Mouse (Mus musculus) kidney, embryonic 16.5 days (tissue): ENCODE results near the gene Cfap65. TPM values are rescaled to one million over a fixed set of nuclear protein-coding genes. Genes with fewer than 3 reads are reported as not detected.

Experiments
- ATAC-seq: fragments of 200-750 bp; cut with Nextera tagmentation; 2 replicates; pipeline ENCODE4 v1.8.0; 2017; ENCODE audit warnings: moderate TSS enrichment; ENCODE audit not compliant: low FRiP score, low TSS enrichment
- H3K27ac ChIP-seq: fragments of 300-500 bp; sonication (generic); 2 replicates; pipeline ENCODE4 v1.5.1; 2014; ENCODE audit warnings: low read length
- H3K27me3 ChIP-seq: fragments of 300-500 bp; sonication (generic); 2 replicates; pipeline ENCODE4 v1.6.1; 2014; ENCODE audit warnings: low read length, control low read depth, mixed read lengths; ENCODE audit not compliant: insufficient read depth
- H3K36me3 ChIP-seq: fragments of 300-500 bp; sonication (generic); 2 replicates; pipeline ENCODE4 v1.6.1; 2014; ENCODE audit warnings: low read length, control low read depth, mixed read lengths; ENCODE audit not compliant: insufficient read depth
- H3K4me1 ChIP-seq: fragments of 300-500 bp; sonication (generic); 2 replicates; pipeline ENCODE4 v1.6.1; 2014; ENCODE audit warnings: low read length, control low read depth, mixed read lengths; ENCODE audit not compliant: insufficient read depth
- H3K4me2 ChIP-seq: fragments of 300-500 bp; sonication (generic); replicated peaks from 2 replicates; pipeline ENCODE4 v1.6.1; 2014; ENCODE audit warnings: low read depth, low read length
- H3K4me3 ChIP-seq: fragments of 300-500 bp; sonication (generic); 2 replicates; pipeline ENCODE4 v1.5.1; 2014; ENCODE audit warnings: mild to moderate bottlenecking, low read length
- H3K9ac ChIP-seq: fragments of 300-500 bp; sonication (generic); replicated peaks from 2 replicates; pipeline ENCODE4 v1.6.1; 2014; ENCODE audit warnings: low read length
- H3K9me3 ChIP-seq: fragments of 300-500 bp; sonication (generic); 2 replicates; pipeline ENCODE4 v1.6.1; 2016; ENCODE audit warnings: low read length, control low read depth
- WGBS: fragments of 180-500 bp; shearing (Covaris S2); extraction: QIAGEN DNeasy Blood & Tissue Kit; methylation state at CpG from one replicate; pipeline ENCODE4 v1.1.7; 2014; 5-methylcytosine and 5-hydroxymethylcytosine counted together
- polyA plus RNA-seq: library from polyadenylated mRNA; unstranded; fragments of >200 nt; fragmentation: Nextera tagmentation; extraction: Ambion mirVana; gene quantifications from 2 replicates; pipeline ENCODE4 v1.2.1, GENCODE M21; 2015

The Cfap65 gene
- polyA plus RNA-seq, result 0.09 TPM in 1 of 2 replicates, not detected in the other

- Histone ChIP-seq H3K27me3 (peaks cover 36% of the 10 kb centered on the region), H3K9ac (no peak within 1 kb of the TSS), H3K4me3 (peak within 1 kb of the TSS; percentile 32), H3K4me1 (no peaks in the 10 kb centered on the region), H3K36me3 (no peaks in the 10 kb centered on the region), H3K9me3 (no peaks in the 10 kb centered on the region), H3K27ac (no peak within 1 kb of the TSS), H3K4me2 (peak within 1 kb of the TSS; percentile 49)
- 2% methylated on average over 18 of the region's 18 CpGs for WGBS
- ATAC-seq, result no peak
These were observed at the start of gene Cfap65 for GRCm38 (mm10) chr1:74935402-74935801. Cfap65 (minus strand) TSS chr1:74935599.

- Histone ChIP-seq H3K4me1 (peaks cover 6% of the 10 kb centered on the region; the same call in 1 of the 2 replicates), H3K9me3 (no peaks in the 10 kb centered on the region), H3K27ac (no peak overlapping the region), H3K27me3 (no peaks in the 10 kb centered on the region), H3K4me2 (no peak overlapping the region), H3K36me3 (no peaks in the 10 kb centered on the region), H3K9ac (no peak overlapping the region), H3K4me3 (no peak overlapping the region)
- no peak for ATAC-seq
- WGBS, result 68% methylated on average over 8 of the region's 8 CpGs
These were observed 41.6 kb upstream of the Cfap65 start for GRCm38 (mm10) chr1:74977001-74977400.

GRCm38 (mm10) chr1:74975936-74976335 is 40.5 kb upstream of the Cfap65 start:
- 89% methylated on average over 1 of the region's 1 CpGs for WGBS
- ATAC-seq, result no peak
- no peak overlapping the region for H3K4me2 ChIP-seq
- no peaks in the 10 kb centered on the region for H3K36me3 ChIP-seq
- no peaks in the 10 kb centered on the region for H3K9me3 ChIP-seq
- peaks cover 6% of the 10 kb centered on the region; the same call in 1 of the 2 replicates for H3K4me1 ChIP-seq
- H3K4me3 ChIP-seq, result no peak overlapping the region
- no peak overlapping the region for H3K9ac ChIP-seq
- no peaks in the 10 kb centered on the region for H3K27me3 ChIP-seq
- H3K27ac ChIP-seq, result no peak overlapping the region

- Histone ChIP-seq H3K27me3 (no peaks in the 10 kb centered on the region), H3K4me3 (no peak overlapping the region), H3K4me1 (peaks cover 6% of the 10 kb centered on the region; the same call in 1 of the 2 replicates), H3K27ac (no peak overlapping the region), H3K4me2 (no peak overlapping the region), H3K9ac (no peak overlapping the region), H3K36me3 (no peaks in the 10 kb centered on the region), H3K9me3 (no peaks in the 10 kb centered on the region)
- no peak for ATAC-seq
- WGBS, result 82% methylated on average over 6 of the region's 6 CpGs
These were observed 38.2 kb upstream of the Cfap65 start for GRCm38 (mm10) chr1:74973590-74973989.

GRCm38 (mm10) chr1:74971353-74972050 is 36.1 kb upstream of the Cfap65 start:
- Histone ChIP-seq H3K4me1 (no peaks in the 10 kb centered on the region), H3K27ac (peak overlapping the region; percentile 17), H3K9me3 (no peaks in the 10 kb centered on the region), H3K9ac (no peak overlapping the region), H3K27me3 (no peaks in the 10 kb centered on the region), H3K4me3 (no peak overlapping the region), H3K36me3 (no peaks in the 10 kb centered on the region), H3K4me2 (no peak overlapping the region)
- ATAC-seq, result peak; percentile 89
- WGBS, result 30% methylated on average over 4 of the region's 4 CpGs

GRCm38 (mm10) chr1:74967962-74968580 is 32.7 kb upstream of the Cfap65 start:
- Histone ChIP-seq H3K9ac (no peak overlapping the region), H3K4me2 (no peak overlapping the region), H3K9me3 (no peaks in the 10 kb centered on the region), H3K4me1 (peaks cover 7% of the 10 kb centered on the region), H3K27me3 (no peaks in the 10 kb centered on the region), H3K4me3 (no peak overlapping the region), H3K27ac (peak overlapping the region; percentile 57), H3K36me3 (no peaks in the 10 kb centered on the region)
- no peak for ATAC-seq
- WGBS, result 38% methylated on average over 8 of the region's 8 CpGs

- Histone ChIP-seq H3K9ac (peak overlapping the region; percentile 27), H3K27me3 (0 out of 2 replicates have a peak, but pooled peaks cover 3% of the 10 kb centered on the region), H3K27ac (no peak overlapping the region), H3K9me3 (no peaks in the 10 kb centered on the region), H3K36me3 (no peaks in the 10 kb centered on the region), H3K4me3 (peak overlapping the region; percentile 27), H3K4me1 (peaks cover 7% of the 10 kb centered on the region), H3K4me2 (peak overlapping the region; percentile 51)
- 6% methylated on average over 16 of the region's 16 CpGs for WGBS
- ATAC-seq, result peak; percentile 64; the same call in 1 of the 2 replicates
These were observed 29.3 kb upstream of the Cfap65 start for GRCm38 (mm10) chr1:74964494-74965215.

GRCm38 (mm10) chr1:74962853-74963227 is 27.4 kb upstream of the Cfap65 start:
- ATAC-seq, result no peak

GRCm38 (mm10) chr1:74962126-74962852 is 26.9 kb upstream of the Cfap65 start:
- no peak for ATAC-seq
- Histone ChIP-seq H3K4me2 (no peak overlapping the region), H3K9me3 (no peaks in the 10 kb centered on the region), H3K36me3 (no peaks in the 10 kb centered on the region), H3K9ac (no peak overlapping the region), H3K27me3 (peaks cover 15% of the 10 kb centered on the region; the same call in 1 of the 2 replicates), H3K4me1 (peaks cover 7% of the 10 kb centered on the region), H3K4me3 (no peak overlapping the region), H3K27ac (no peak overlapping the region)
- WGBS, result 62% methylated on average over 5 of the region's 5 CpGs

More at GRCm38 (mm10) chr1:74962853-74963227, 27.4 kb upstream of the Cfap65 start:
- no peak overlapping the region for H3K4me2 ChIP-seq
- no peaks in the 10 kb centered on the region for H3K36me3 ChIP-seq
- peaks cover 9% of the 10 kb centered on the region; the same call in 1 of the 2 replicates for H3K27me3 ChIP-seq
- no peak overlapping the region for H3K4me3 ChIP-seq
- no peaks in the 10 kb centered on the region for H3K9me3 ChIP-seq
- H3K4me1 ChIP-seq, result peaks cover 7% of the 10 kb centered on the region
- WGBS, result 88% methylated on average over 5 of the region's 5 CpGs
- no peak overlapping the region for H3K9ac ChIP-seq
- H3K27ac ChIP-seq, result no peak overlapping the region
